Mouse (Mus musculus): ENCODE results near the gene Dcst1.

The Dcst1 gene

GRCm38 (mm10) chr3:89388134-89388881, 23.3 kb upstream of the Dcst1 start:
- DNase-seq: peak in 1 of 2 experiments; percentile 55

- DNase-seq: no peak
Observed at GRCm38 (mm10) chr3:89387632-89388031, 22.6 kb upstream of the Dcst1 start.

- no peak for DNase-seq
Observed at GRCm38 (mm10) chr3:89386438-89387420, 21.7 kb upstream of the Dcst1 start.

GRCm38 (mm10) chr3:89385451-89385850, 20.4 kb upstream of the Dcst1 start:
- DNase-seq: no peak

GRCm38 (mm10) chr3:89384331-89385076, 19.5 kb upstream of the Dcst1 start:
- no peak for DNase-seq

GRCm38 (mm10) chr3:89383651-89384255, 18.7 kb upstream of the Dcst1 start:
- no peak for DNase-seq

- no peak for DNase-seq
Observed at GRCm38 (mm10) chr3:89382950-89383349, 17.9 kb upstream of the Dcst1 start.

GRCm38 (mm10) chr3:89382033-89382882, 17.2 kb upstream of the Dcst1 start:
- no peak for DNase-seq

GRCm38 (mm10) chr3:89381233-89381632, 16.2 kb upstream of the Dcst1 start:
- no peak for DNase-seq

GRCm38 (mm10) chr3:89380711-89381110, 15.7 kb upstream of the Dcst1 start:
- no peak for DNase-seq

- DNase-seq: no peak
Observed at GRCm38 (mm10) chr3:89380291-89380690, 15.2 kb upstream of the Dcst1 start.

GRCm38 (mm10) chr3:89379388-89380131, 14.5 kb upstream of the Dcst1 start:
- DNase-seq: no peak

- DNase-seq: peak; percentile 58 to 72
Observed at GRCm38 (mm10) chr3:89378394-89379067, 13.5 kb upstream of the Dcst1 start.

- DNase-seq: no peak
Observed at GRCm38 (mm10) chr3:89377831-89378230, 12.8 kb upstream of the Dcst1 start.

- DNase-seq: no peak
Observed at GRCm38 (mm10) chr3:89373581-89374231, 8.7 kb upstream of the Dcst1 start.

GRCm38 (mm10) chr3:89367338-89367737, 2.3 kb upstream of the Dcst1 start:
- DNase-seq: no peak

- DNase-seq: no peak
Observed at GRCm38 (mm10) chr3:89365486-89366414, 697 bp upstream of the Dcst1 start.

- DNase-seq: no peak
Observed at GRCm38 (mm10) chr3:89364631-89365030, 422 bp downstream of the Dcst1 start.

GRCm38 (mm10) chr3:89361675-89362074, 3.4 kb downstream of the Dcst1 start, which contains the start of gene Dcst2:
Gene Dcst2 (plus strand): TSS chr3:89361975.
- no peak for DNase-seq
